Mouse (Mus musculus): Measurements from ENCODE around the gene E2f1. TPM values are rescaled to one million over a fixed set of nuclear protein-coding genes. Genes with fewer than 3 reads are reported as not detected.

Gene E2f1
- total RNA-seq (2015; ENCODE audit: low replicate concordance) (6.7 and 11.1 TPM in 2 replicates), total RNA-seq (2017; ENCODE audit: low replicate concordance) (5.5 and 7.0 TPM in 2 replicates)

GRCm38 (mm10) chr2:154569836-154570286, at the start of gene E2f1:
E2f1 (minus strand) TSS chr2:154569892.
- peak; percentile 88 for ATAC-seq (replicated peaks; ENCODE audit: low FRiP score, poor library complexity, severe bottlenecking)

GRCm38 (mm10) chr2:154617061-154617460, 47.4 kb upstream of the E2f1 start:
- no peak for ATAC-seq (replicated peaks; ENCODE audit: low FRiP score, poor library complexity, severe bottlenecking)

GRCm38 (mm10) chr2:154615674-154616073, 46.0 kb upstream of the E2f1 start:
- ATAC-seq (replicated peaks; ENCODE audit: low FRiP score, poor library complexity, severe bottlenecking), result no peak

GRCm38 (mm10) chr2:154614841-154615576, 45.3 kb upstream of the E2f1 start:
- no peak for ATAC-seq (replicated peaks; ENCODE audit: low FRiP score, poor library complexity, severe bottlenecking)

- ATAC-seq (replicated peaks; ENCODE audit: low FRiP score, poor library complexity, severe bottlenecking), result peak; percentile 82
Observed at GRCm38 (mm10) chr2:154613118-154614115, 43.7 kb upstream of the E2f1 start, which contains the start of the genes Zfp341 and 4930519P11Rik. Zfp341 (plus strand) TSS chr2:154613297. 4930519P11Rik (minus strand) TSS chr2:154613437.

- ATAC-seq (replicated peaks; ENCODE audit: low FRiP score, poor library complexity, severe bottlenecking), result no peak
Observed at GRCm38 (mm10) chr2:154609050-154609767, 39.5 kb upstream of the E2f1 start.

GRCm38 (mm10) chr2:154606965-154607364, 37.3 kb upstream of the E2f1 start:
- ATAC-seq (replicated peaks; ENCODE audit: low FRiP score, poor library complexity, severe bottlenecking), result no peak

- peak; percentile 16 for ATAC-seq (replicated peaks; ENCODE audit: low FRiP score, poor library complexity, severe bottlenecking)
Observed at GRCm38 (mm10) chr2:154604156-154604555, 34.5 kb upstream of the E2f1 start.

- ATAC-seq (replicated peaks; ENCODE audit: low FRiP score, poor library complexity, severe bottlenecking), result peak; percentile 94
Observed at GRCm38 (mm10) chr2:154603638-154604153, 34.0 kb upstream of the E2f1 start, which contains the start of gene Pxmp4. Pxmp4 (minus strand) TSS chr2:154603708.

- no peak; the same call in none of the 2 replicates for ATAC-seq (replicated peaks; ENCODE audit: low FRiP score, poor library complexity, severe bottlenecking)
Observed at GRCm38 (mm10) chr2:154603007-154603637, 33.4 kb upstream of the E2f1 start.

- no peak for ATAC-seq (replicated peaks; ENCODE audit: low FRiP score, poor library complexity, severe bottlenecking)
Observed at GRCm38 (mm10) chr2:154601324-154601723, 31.6 kb upstream of the E2f1 start.

- ATAC-seq (replicated peaks; ENCODE audit: low FRiP score, poor library complexity, severe bottlenecking), result no peak
Observed at GRCm38 (mm10) chr2:154600586-154600985, 30.9 kb upstream of the E2f1 start.

- ATAC-seq (replicated peaks; ENCODE audit: low FRiP score, poor library complexity, severe bottlenecking), result no peak
Observed at GRCm38 (mm10) chr2:154597399-154597798, 27.7 kb upstream of the E2f1 start.

- ATAC-seq (replicated peaks; ENCODE audit: low FRiP score, poor library complexity, severe bottlenecking), result no peak
Observed at GRCm38 (mm10) chr2:154595775-154596174, 26.1 kb upstream of the E2f1 start.

- peak; percentile 88 for ATAC-seq (replicated peaks; ENCODE audit: low FRiP score, poor library complexity, severe bottlenecking)
Observed at GRCm38 (mm10) chr2:154593025-154593424, 23.3 kb upstream of the E2f1 start.

GRCm38 (mm10) chr2:154591239-154591638, 21.5 kb upstream of the E2f1 start:
- no peak for ATAC-seq (replicated peaks; ENCODE audit: low FRiP score, poor library complexity, severe bottlenecking)

GRCm38 (mm10) chr2:154589051-154589450, 19.4 kb upstream of the E2f1 start:
- ATAC-seq (replicated peaks; ENCODE audit: low FRiP score, poor library complexity, severe bottlenecking), result no peak

GRCm38 (mm10) chr2:154586405-154586804, 16.7 kb upstream of the E2f1 start:
- ATAC-seq (replicated peaks; ENCODE audit: low FRiP score, poor library complexity, severe bottlenecking), result no peak
